Mouse (Mus musculus): ENCODE measurements around the gene Ms4a15. TPM values are rescaled to one million over a fixed set of nuclear protein-coding genes. Genes with fewer than 3 reads are reported as not detected.

Gene Ms4a15
- polyA plus RNA-seq (2015; fragmentation: Nextera tagmentation; extraction: Ambion mirVana), result 0.06 and 0.37 TPM in 2 replicates

DNA sequence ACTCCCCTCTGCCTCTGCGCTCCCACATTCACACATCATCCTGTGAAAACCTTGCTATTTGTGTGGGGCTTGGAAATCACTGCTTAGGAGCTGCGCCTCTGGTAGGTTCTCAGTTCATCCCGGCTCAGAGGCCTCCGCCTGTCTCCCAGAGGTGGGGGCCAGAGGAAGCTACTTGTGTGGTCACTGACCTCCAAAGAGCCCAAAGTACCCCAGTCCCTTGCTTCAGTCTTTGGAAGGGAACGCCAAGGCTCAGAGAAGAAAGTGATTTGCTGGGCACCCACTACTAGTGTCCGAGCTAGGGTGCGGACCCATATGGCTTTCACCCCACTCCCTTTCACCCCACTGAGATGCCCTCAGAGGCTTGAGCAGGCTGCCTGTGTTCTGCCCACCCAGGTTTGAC lies at the start of gene Ms4a15:
Gene Ms4a15 (minus strand): TSS at position 101 of the 400 bp plus-strand sequence.

DNA sequence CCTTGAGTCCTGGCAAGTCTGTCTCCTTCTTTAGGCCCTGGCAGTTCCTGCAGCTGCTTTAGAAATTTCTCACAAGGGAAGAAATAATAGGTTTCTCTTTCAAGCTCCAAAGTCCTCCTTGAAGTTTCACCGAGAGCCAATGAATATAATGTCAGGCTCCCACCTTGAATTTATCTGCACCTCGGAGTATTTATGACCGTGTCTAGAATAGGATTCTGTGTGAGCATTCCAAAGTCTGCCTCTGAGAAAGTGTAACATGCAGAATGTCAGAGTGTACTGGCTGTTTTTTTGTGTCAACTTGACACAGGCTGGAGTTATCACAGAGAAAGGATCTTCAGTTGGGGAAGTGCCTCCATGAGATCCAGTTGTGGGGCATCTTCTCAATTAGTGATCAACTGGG lies 24.8 kb upstream of the Ms4a15 start, which contains the start of gene Ms4a18:
Gene Ms4a18 (minus strand): TSS at position 141 of the 400 bp plus-strand sequence.

DNA sequence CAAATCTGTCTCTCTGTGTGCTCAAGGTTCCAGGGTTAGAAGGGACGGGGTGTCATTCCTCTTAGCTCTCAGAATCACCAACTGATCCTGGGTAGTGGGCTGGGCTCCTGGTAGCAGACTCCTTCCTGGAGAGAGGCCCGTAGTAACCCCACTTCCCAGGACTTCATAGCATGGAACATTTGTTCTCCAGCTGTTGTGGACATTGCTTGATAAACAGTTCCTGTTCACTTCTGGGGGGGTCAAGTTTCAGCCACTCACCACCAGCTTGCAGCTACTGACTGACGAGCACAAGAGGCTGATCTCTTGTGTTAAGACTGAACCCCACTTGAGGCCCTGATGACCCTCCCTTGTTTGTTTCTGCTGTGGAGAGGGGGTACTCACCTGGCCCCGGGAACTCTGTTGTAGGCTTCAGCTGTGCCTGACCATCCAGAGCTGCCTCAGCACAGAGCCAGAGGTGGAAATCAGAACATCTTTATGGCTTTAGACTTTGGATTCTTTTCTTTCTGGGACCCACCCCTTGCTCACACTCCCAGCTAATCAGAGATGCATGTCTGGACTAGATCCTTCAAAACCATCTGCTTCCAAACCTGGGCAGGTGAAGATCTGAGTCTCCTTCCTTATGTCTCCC lies 18.7 kb downstream of the Ms4a15 start, which contains the start of gene Ms4a10:
Gene Ms4a10 (minus strand): TSS at position 433 of the 628 bp plus-strand sequence.

DNA sequence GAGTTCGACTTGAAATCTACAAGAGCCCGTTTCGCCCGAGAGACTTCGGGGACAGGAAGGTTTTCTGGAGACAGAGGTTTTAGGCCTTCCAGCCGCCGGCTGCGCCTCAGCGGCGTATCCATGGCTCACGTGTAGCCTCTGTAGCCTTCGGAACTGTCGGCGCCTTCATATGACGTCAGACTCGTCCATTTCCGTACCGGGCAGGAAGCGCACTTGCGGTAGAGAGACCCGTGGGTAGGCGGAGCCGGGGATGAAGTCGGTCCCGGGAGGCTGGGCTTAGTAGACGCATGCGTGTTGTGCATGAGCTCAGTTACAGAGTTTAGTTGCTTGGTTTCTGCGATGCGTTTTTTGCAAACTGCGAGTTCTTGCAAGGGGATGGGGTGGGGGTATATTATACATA lies 43.9 kb downstream of the Ms4a15 start, which contains the start of gene Ccdc86:
Gene Ccdc86 (minus strand): TSS at position 155 of the 400 bp plus-strand sequence.

DNA sequence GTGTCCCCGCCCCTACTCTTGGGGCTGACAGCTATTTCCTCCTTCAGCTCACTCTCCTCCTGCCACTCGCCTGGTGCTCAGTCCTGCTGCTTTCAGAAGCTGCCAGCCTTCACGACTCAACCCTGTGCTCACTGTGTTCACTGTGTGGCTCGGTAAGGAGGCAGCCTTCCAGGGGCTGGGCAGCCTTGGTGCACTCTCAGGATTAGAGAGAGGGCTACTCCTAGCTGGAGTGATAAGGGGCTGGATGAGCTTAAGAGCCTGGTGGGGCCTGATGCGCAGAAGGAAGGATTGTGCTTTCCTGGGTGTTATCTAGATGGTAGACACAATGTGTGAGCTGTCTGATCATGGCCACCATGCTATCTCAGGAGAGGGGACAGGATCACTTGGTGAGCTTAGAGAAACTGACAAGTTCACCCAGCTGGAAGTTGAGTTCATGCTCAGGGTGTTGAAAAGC lies 55.9 kb downstream of the Ms4a15 start, which contains the start of gene Ptgdr2:
Gene Ptgdr2 (plus strand): TSS at position 51 of the 454 bp plus-strand sequence.

Other genes starting within 250 kb of the Ms4a15 start
- gene Cd6, start 163.2 kb downstream of the Ms4a15 start, polyA plus RNA-seq (2015; fragmentation: Nextera tagmentation; extraction: Ambion mirVana), result not detected in 2 replicates
- gene Slc15a3, start 153.5 kb downstream of the Ms4a15 start, polyA plus RNA-seq (2015; fragmentation: Nextera tagmentation; extraction: Ambion mirVana), result 0.80 and 1.6 TPM in 2 replicates
- 25.0 and 26.9 TPM in 2 replicates for gene Tmem132a, start 123.3 kb downstream of the Ms4a15 start, polyA plus RNA-seq (2015; fragmentation: Nextera tagmentation; extraction: Ambion mirVana)
- 74.4 and 98.8 TPM in 2 replicates for gene Tmem109, start 111.2 kb downstream of the Ms4a15 start, polyA plus RNA-seq (2015; fragmentation: Nextera tagmentation; extraction: Ambion mirVana)
- 26.1 and 41.2 TPM in 2 replicates for gene Prpf19, start 98.0 kb downstream of the Ms4a15 start, polyA plus RNA-seq (2015; fragmentation: Nextera tagmentation; extraction: Ambion mirVana)
- not detected in 2 replicates for gene Zp1, start 72.6 kb downstream of the Ms4a15 start, polyA plus RNA-seq (2015; fragmentation: Nextera tagmentation; extraction: Ambion mirVana)
- gene Ptgdr2, start 56.1 kb downstream of the Ms4a15 start, polyA plus RNA-seq (2015; fragmentation: Nextera tagmentation; extraction: Ambion mirVana), result not detected in 2 replicates
- 10.8 and 19.5 TPM in 2 replicates for gene Ccdc86, start 44.0 kb downstream of the Ms4a15 start, polyA plus RNA-seq (2015; fragmentation: Nextera tagmentation; extraction: Ambion mirVana)
- gene Ms4a10, start 18.6 kb downstream of the Ms4a15 start, polyA plus RNA-seq (2015; fragmentation: Nextera tagmentation; extraction: Ambion mirVana), result 21.2 and 34.7 TPM in 2 replicates
- gene Ms4a18, start 24.8 kb upstream of the Ms4a15 start, polyA plus RNA-seq (2015; fragmentation: Nextera tagmentation; extraction: Ambion mirVana), result not detected in 2 replicates
- gene Ms4a8a, start 87.9 kb upstream of the Ms4a15 start, polyA plus RNA-seq (2015; fragmentation: Nextera tagmentation; extraction: Ambion mirVana), result 0.23 and 0.50 TPM in 2 replicates
- not detected in 2 replicates for gene 1700017D01Rik, start 137.6 kb upstream of the Ms4a15 start, polyA plus RNA-seq (2015; fragmentation: Nextera tagmentation; extraction: Ambion mirVana)
- gene 1700025F22Rik, start 172.1 kb upstream of the Ms4a15 start, polyA plus RNA-seq (2015; fragmentation: Nextera tagmentation; extraction: Ambion mirVana), result not detected in 2 replicates
- gene Ms4a13, start 203.5 kb upstream of the Ms4a15 start, polyA plus RNA-seq (2015; fragmentation: Nextera tagmentation; extraction: Ambion mirVana), result not detected in 2 replicates
- not detected in 2 replicates for gene Ms4a12, start 239.2 kb upstream of the Ms4a15 start, polyA plus RNA-seq (2015; fragmentation: Nextera tagmentation; extraction: Ambion mirVana)

All from adrenal gland, postnatal 0 days (tissue).